Mouse (Mus musculus) cerebellum, adult 2 months (tissue): ENCODE measurements around the gene Pde2a. TPM values are rescaled to one million over a fixed set of nuclear protein-coding genes. Genes with fewer than 3 reads are reported as not detected.
A peak's percentile ranks its signal among the peaks of the same experiment; 100 is the strongest.

Experiments used
- DNase-seq, 2 experiments: peaks; one replicate each; pipeline ENCODE4 v3.0.0; 2021
- H3K27ac ChIP-seq: fragments of 200-500 bp; 2 replicates; pipeline ENCODE4 v1.5.1; 2012; ENCODE audit warnings: low read length, control low read depth, inconsistent platforms; ENCODE audit not compliant: insufficient read depth
- H3K27me3 ChIP-seq: fragments of 200-500 bp; 2 replicates; pipeline ENCODE4 v1.6.1; 2012; ENCODE audit warnings: inconsistent platforms, mild to moderate bottlenecking, low read length, moderate library complexity; ENCODE audit not compliant: control insufficient read depth, insufficient read depth
- H3K4me1 ChIP-seq: fragments of 200-500 bp; 2 replicates; pipeline ENCODE4 v1.6.1; 2011; ENCODE audit warnings: low read length; ENCODE audit not compliant: control insufficient read depth, insufficient read depth
- H3K4me3 ChIP-seq: fragments of 200-500 bp; replicated peaks from 2 replicates; pipeline ENCODE3; 2011; ENCODE audit warnings: mild to moderate bottlenecking, low read depth, low read length, control low read depth; ENCODE audit not compliant: insufficient read depth
- CTCF ChIP-seq: fragments of 200-500 bp; IDR thresholded peaks from 2 replicates; pipeline ENCODE4 v1.5.1; 2011; ENCODE audit warnings: low read depth, mild to moderate bottlenecking, control low read depth, low read length, moderate library complexity, borderline replicate concordance; ENCODE audit not compliant: insufficient read depth
- POLR2A ChIP-seq: fragments of 200-500 bp; IDR thresholded peaks from 2 replicates; pipeline ENCODE4 v1.6.1; 2011; ENCODE audit warnings: low read length, control low read depth, borderline replicate concordance; ENCODE audit not compliant: insufficient read depth
- WGBS: fragments of 180-500 bp; shearing (Covaris S2); methylation state at CpG from one replicate; pipeline ENCODE4 v1.1.7; 2018; 5-methylcytosine and 5-hydroxymethylcytosine counted together
- polyA plus RNA-seq: library from polyadenylated mRNA; depleted of rRNA; stranded (reverse); fragments of >200 nt; gene quantifications from 2 replicates; pipeline ENCODE4 v1.2.3, GENCODE M21; 2012

Pde2a gene
- polyA plus RNA-seq, 1 experiment: 26.6 TPM

DNA sequence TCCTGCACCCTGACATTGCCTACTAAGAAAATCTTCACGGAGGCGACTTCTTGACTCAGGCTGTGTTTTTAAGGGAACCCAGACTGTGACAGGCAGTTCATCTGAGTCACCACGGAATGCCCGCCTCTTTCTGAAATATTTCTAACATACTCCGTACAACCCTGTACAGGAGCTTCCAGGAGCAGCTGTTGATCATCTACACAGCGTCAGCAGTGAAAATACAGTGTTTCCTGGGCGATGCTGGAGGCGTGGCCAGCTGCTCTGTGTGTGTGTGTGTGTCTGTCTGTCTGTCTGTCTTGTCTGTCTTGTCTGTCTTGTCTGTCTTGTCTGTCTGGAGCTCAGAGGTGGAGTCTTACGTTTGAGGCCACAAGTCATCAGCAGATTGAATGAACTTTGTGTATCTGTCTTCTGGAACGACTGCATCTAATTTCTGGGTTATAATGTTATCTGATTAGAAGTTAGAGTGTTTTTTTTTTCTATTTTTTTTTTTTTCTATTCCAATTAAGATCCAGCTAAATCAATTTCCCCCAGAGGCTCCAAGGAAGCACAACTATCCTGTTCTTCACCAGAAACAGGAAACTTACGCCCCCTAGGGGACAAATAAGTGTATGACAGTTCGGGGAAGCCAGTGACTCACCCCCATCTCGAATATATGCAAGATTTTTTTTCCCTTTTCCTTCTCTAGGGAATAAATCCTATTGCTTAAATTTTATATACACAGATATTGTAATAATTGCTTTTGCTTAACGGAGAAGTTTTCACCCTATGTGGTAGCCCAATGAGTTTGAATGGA lies 116.8 kb downstream of the Pde2a start:
- DNase-seq: peak in 1 of 2 experiments; percentile 17
- H3K27ac ChIP-seq: no peak overlapping the region
- TF ChIP-seq CTCF (peak; percentile 23; the same call in 1 of the 2 replicates), POLR2A (no peak)
- WGBS: 49% methylated on average over 14 of the region's 14 CpGs
- no peak overlapping the region for H3K4me3 ChIP-seq
- H3K4me1 ChIP-seq: no peaks in the 10 kb centered on the region
- H3K27me3 ChIP-seq: no peaks in the 10 kb centered on the region

DNA sequence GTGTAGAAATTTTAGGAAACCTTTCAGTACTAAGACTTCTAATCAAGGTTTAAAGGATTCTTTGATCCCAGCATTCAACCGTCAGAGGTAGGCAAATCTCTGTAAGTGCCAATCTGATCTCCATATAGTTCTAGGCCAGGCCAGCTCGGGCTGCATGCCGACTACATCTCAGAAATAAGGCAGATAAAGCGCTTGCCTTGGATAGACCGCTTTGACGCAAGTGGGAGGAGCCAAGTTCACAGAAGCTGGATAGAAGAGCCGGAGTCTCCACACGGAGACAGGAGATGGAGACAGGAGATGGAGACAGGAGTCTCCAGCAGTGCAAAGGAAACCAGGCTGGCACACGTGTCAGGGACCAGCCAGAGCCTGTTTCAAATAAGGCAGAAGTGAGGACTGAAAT lies 118.3 kb downstream of the Pde2a start:
- no peak overlapping the region for H3K4me3 ChIP-seq
- H3K27me3 ChIP-seq: no peaks in the 10 kb centered on the region
- H3K27ac ChIP-seq: no peak overlapping the region
- TF ChIP-seq POLR2A (no peak), CTCF (no peak)
- no peaks in the 10 kb centered on the region for H3K4me1 ChIP-seq
- no peak for DNase-seq
- 68% methylated on average over 9 of the region's 9 CpGs for WGBS

- TF ChIP-seq POLR2A: no peak
- TF ChIP-seq CTCF: no peak
- Histone ChIP-seq H3K27ac (no peak overlapping the region), H3K4me1 (no peaks in the 10 kb centered on the region), H3K4me3 (no peak overlapping the region), H3K27me3 (no peaks in the 10 kb centered on the region)
- 87% methylated on average over 5 of the region's 5 CpGs for WGBS
- DNase-seq: no peak
Measured at GRCm38 (mm10) chr7:101540684-101541083, 119.2 kb downstream of the Pde2a start.

- DNase-seq: peak; percentile 67 to 68
- Histone ChIP-seq H3K27ac (no peak overlapping the region), H3K4me1 (no peaks in the 10 kb centered on the region), H3K4me3 (no peak overlapping the region), H3K27me3 (no peaks in the 10 kb centered on the region)
- WGBS: 6% methylated on average over 11 of the region's 11 CpGs
- TF ChIP-seq POLR2A (no peak), CTCF (peak; percentile 80)
Measured at GRCm38 (mm10) chr7:101541132-101541531, 119.6 kb downstream of the Pde2a start.

- H3K4me1 ChIP-seq: no peaks in the 10 kb centered on the region
- 42% methylated on average over 10 of the region's 10 CpGs for WGBS
- no peak overlapping the region for H3K27ac ChIP-seq
- H3K27me3 ChIP-seq: no peaks in the 10 kb centered on the region
- no peak for TF ChIP-seq POLR2A
- no peak for TF ChIP-seq CTCF
- no peak overlapping the region for H3K4me3 ChIP-seq
- no peak for DNase-seq
Measured at GRCm38 (mm10) chr7:101541734-101542133, 120.2 kb downstream of the Pde2a start.

DNA sequence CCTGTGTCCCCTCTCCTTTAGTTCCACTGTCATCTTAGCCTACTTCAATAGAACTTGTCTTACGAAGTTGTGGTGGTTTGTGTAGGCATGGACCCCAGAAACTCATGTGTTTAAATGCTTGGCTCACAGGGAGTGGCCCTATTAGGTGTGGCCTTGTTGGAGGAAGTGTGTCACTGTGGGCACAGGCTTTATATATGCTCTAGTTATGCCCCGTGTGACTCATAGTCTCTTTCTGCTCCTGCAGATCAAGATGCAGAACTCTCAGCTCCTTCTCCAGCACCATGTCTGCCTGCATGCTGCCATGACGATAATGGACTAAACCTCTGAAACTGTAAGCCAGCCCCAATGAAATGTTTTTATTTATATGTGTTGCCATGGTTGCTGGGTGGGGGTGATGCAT lies 126.2 kb downstream of the Pde2a start:
- no peak for TF ChIP-seq POLR2A
- 76% methylated on average over 3 of the region's 3 CpGs for WGBS
- H3K27ac ChIP-seq: no peak overlapping the region

DNA sequence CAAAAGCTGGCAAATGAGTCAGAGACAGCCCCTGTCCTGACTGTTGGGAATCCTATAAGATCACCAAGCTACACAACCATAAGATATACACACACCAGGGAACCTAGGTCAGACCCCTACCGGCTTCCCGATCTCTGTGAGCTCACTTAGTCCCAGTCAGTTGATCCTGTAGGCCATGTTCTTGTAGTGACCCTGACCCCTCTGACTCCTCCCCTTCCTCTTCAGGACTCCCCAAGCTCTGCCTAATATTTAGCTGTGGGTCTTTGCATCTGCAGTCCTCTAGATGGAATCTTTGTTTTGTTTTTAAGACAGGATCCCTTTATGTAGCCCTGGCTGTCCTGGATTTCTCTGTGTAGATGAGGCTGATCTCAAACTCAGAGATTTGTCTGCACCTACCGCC lies 127.8 kb downstream of the Pde2a start:
- no peaks in the 10 kb centered on the region for H3K4me1 ChIP-seq
- 92% methylated on average over 3 of the region's 3 CpGs for WGBS
- no peak overlapping the region for H3K4me3 ChIP-seq
- H3K27ac ChIP-seq: no peak overlapping the region
- H3K27me3 ChIP-seq: no peaks in the 10 kb centered on the region; the same call in 1 of the 2 replicates
- no peak for DNase-seq
- TF ChIP-seq CTCF (no peak), POLR2A (no peak)

More for the DNA sequence above, 126.2 kb downstream of the Pde2a start:
- Histone ChIP-seq H3K4me3 (no peak overlapping the region), H3K4me1 (no peaks in the 10 kb centered on the region), H3K27me3 (no peaks in the 10 kb centered on the region; the same call in 1 of the 2 replicates)
- DNase-seq: no peak
